Mouse (Mus musculus) hindbrain, embryonic 12.5 days (tissue): ENCODE results near the gene Ppp2r2c. TPM values are rescaled to one million over a fixed set of nuclear protein-coding genes. Genes with fewer than 3 reads are reported as not detected.

Experiments used
- ATAC-seq: fragments of 200-750 bp; cut with Nextera tagmentation; 2 replicates; pipeline ENCODE4 v1.8.0; 2017; ENCODE audit warnings: moderate TSS enrichment; ENCODE audit not compliant: low FRiP score
- H3K27ac ChIP-seq: fragments of 300-500 bp; sonication (generic); 2 replicates; pipeline ENCODE4 v1.5.1; 2016; ENCODE audit warnings: mild to moderate bottlenecking
- H3K27me3 ChIP-seq: fragments of 300-500 bp; sonication (generic); 2 replicates; pipeline ENCODE4 v1.6.1; 2016; ENCODE audit warnings: mild to moderate bottlenecking
- H3K36me3 ChIP-seq: fragments of 300-500 bp; sonication (generic); 2 replicates; pipeline ENCODE4 v1.6.1; 2016; ENCODE audit warnings: mild to moderate bottlenecking
- H3K4me1 ChIP-seq: fragments of 300-500 bp; sonication (generic); 2 replicates; pipeline ENCODE4 v1.6.1; 2016
- H3K4me2 ChIP-seq: fragments of 300-500 bp; sonication (generic); replicated peaks from 2 replicates; pipeline ENCODE4 v1.6.1; 2016; ENCODE audit warnings: mild to moderate bottlenecking
- H3K4me3 ChIP-seq: fragments of 300-500 bp; sonication (generic); 2 replicates; pipeline ENCODE4 v1.5.1; 2016; ENCODE audit warnings: mild to moderate bottlenecking
- H3K9ac ChIP-seq: fragments of 300-500 bp; sonication (generic); 2 replicates; pipeline ENCODE4 v1.6.1; 2016; ENCODE audit warnings: mild to moderate bottlenecking, moderate library complexity
- H3K9me3 ChIP-seq: fragments of 300-500 bp; sonication (generic); replicated peaks from 2 replicates; pipeline ENCODE4 v1.6.1; 2016; ENCODE audit warnings: mild to moderate bottlenecking
- WGBS: fragments of 180-500 bp; shearing (Covaris S2); methylation state at CpG from one replicate; pipeline ENCODE4 v1.1.7; 2016; 5-methylcytosine and 5-hydroxymethylcytosine counted together
- polyA plus RNA-seq: library from polyadenylated mRNA; unstranded; fragments of >200 nt; fragmentation: Nextera tagmentation; extraction: Ambion mirVana; gene quantifications from 2 replicates; pipeline ENCODE4 v1.2.1, GENCODE M21; 2016

Ppp2r2c gene
- 7.6 and 8.0 TPM in 2 replicates for polyA plus RNA-seq

DNA sequence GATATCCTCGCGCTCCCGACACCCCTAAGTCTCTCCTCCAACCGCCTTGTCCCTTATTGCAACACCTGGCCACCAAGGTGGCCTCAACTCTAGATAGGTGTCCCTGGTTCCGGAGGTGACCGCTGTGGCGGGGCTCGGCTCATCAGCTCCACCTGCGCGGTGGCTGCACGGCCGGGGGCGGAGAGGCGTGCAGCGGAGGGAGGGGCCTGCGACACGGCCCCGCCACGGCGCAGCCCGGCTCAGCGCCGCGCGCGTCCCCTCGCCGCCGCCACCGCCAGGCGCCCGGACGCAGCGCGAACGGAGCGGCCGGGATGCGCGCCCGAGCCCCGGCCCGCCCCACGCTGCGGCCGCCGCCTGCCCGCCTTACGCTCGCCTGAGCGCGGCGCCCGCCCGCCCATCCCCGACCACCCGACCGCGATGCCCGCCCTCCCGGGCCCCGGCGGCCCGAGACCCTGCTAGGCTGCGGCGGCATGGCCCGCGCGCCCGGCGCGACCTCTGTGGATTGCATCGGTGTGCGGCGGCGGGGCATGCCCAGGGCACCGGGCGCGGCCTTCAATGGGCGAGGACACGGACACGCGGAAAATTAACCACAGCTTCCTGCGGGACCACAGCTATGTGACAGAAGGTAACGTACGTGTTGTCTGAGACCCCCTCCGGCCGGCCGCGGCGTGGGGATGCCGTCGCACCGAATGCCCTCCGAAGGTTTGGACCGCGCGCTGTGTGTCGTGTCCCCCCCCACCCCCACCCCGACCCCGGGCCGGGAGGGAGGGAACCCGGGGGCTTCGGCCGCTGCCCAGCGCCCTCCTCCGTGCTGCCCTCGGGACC is at the start of gene Ppp2r2c:
Ppp2r2c (plus strand) TSS at position 248 of the 825 bp plus-strand sequence.
- H3K4me1 ChIP-seq: peaks cover 16% of the 10 kb centered on the region
- peak within 1 kb of the TSS; percentile 85 for H3K4me2 ChIP-seq
- H3K9ac ChIP-seq: peak within 1 kb of the TSS; percentile 74
- WGBS: under 1% methylated on average over 50 of the region's 108 CpGs
- no peaks in the 10 kb centered on the region for H3K9me3 ChIP-seq
- H3K27me3 ChIP-seq: peaks cover 95% of the 10 kb centered on the region
- peak; percentile 23; the same call in 1 of the 2 replicates for ATAC-seq
- H3K27ac ChIP-seq: no peak within 1 kb of the TSS
- peak within 1 kb of the TSS; percentile 50 for H3K4me3 ChIP-seq
- no peaks in the 10 kb centered on the region for H3K36me3 ChIP-seq

DNA sequence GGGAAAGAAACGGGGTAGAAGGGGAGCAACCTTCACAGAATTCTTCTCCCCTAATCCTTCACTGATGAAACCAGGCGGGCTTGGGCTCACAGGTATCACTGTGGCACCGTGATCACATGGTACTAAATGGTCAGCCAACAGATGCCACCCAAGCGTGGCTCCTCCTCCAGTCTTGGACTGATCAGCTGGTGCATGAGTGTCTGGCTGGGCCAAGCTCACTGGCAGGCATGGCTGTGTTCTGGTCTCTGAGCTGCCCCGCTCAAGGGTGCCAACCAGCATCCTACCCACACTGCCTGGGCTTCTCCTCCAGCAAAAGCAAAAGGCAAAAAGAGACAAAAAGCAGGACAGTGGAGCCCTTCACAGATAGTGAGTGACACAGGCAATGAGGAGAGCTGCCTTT is 48.6 kb upstream of the Ppp2r2c start:
- Histone ChIP-seq H3K27ac (no peak overlapping the region), H3K4me1 (no peaks in the 10 kb centered on the region), H3K9me3 (no peaks in the 10 kb centered on the region), H3K4me2 (no peak overlapping the region), H3K36me3 (peaks cover 34% of the 10 kb centered on the region), H3K27me3 (no peaks in the 10 kb centered on the region), H3K4me3 (no peak overlapping the region), H3K9ac (no peak overlapping the region)
- ATAC-seq: no peak
- WGBS: 92% methylated on average over 5 of the region's 5 CpGs

DNA sequence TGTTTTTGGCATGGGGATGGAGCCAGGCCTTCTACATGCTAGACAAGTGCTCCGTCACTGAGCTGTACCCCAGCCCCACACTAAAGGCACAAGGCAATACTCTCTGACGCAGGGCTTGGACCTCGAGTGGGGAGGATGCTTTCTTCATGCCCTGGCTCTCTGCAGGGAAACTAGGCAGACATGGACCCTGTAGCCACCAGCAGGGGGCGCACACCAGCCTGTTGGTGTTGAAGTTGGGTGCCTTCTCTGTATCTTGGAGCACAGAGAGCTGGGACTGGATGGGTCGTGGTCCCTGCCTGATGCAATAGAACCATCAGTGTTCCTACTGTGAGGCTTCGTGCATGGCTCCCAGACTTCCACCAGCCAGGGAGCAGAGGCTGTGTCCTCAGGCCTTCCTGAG is 48.2 kb upstream of the Ppp2r2c start:
- no peak for ATAC-seq
- WGBS: 52% methylated on average over 6 of the region's 6 CpGs

DNA sequence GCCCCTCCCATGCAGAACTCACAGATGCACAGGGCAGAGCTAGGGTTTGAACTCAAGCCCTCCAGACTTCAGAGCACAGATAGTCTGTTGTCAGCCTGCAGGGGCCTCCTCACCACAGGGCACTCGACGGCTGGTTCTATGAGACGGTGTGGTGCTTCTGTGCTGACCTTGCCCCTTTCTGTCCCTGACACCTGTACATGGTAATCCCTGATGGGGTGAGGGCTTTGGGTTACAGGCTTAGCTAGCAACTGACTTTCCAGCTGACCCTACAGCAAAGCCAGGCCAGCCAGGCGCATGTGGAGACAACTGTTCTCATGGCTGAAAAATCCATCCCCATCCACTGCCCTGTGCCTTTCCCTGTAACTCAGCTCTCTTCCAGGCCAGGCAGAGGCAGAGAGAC is 45.4 kb upstream of the Ppp2r2c start:
- Histone ChIP-seq H3K4me1 (no peaks in the 10 kb centered on the region), H3K36me3 (peaks cover 24% of the 10 kb centered on the region), H3K27ac (no peak overlapping the region), H3K4me2 (no peak overlapping the region), H3K9me3 (no peaks in the 10 kb centered on the region), H3K4me3 (no peak overlapping the region), H3K27me3 (no peaks in the 10 kb centered on the region), H3K9ac (no peak overlapping the region)
- no peak for ATAC-seq
- 89% methylated on average over 4 of the region's 4 CpGs for WGBS

More for the DNA sequence above, 48.2 kb upstream of the Ppp2r2c start:
- no peak overlapping the region for H3K4me3 ChIP-seq
- H3K9ac ChIP-seq: no peak overlapping the region
- no peaks in the 10 kb centered on the region for H3K9me3 ChIP-seq
- H3K27me3 ChIP-seq: no peaks in the 10 kb centered on the region
- no peak overlapping the region for H3K27ac ChIP-seq
- no peak overlapping the region for H3K4me2 ChIP-seq
- no peaks in the 10 kb centered on the region for H3K4me1 ChIP-seq
- peaks cover 32% of the 10 kb centered on the region for H3K36me3 ChIP-seq

DNA sequence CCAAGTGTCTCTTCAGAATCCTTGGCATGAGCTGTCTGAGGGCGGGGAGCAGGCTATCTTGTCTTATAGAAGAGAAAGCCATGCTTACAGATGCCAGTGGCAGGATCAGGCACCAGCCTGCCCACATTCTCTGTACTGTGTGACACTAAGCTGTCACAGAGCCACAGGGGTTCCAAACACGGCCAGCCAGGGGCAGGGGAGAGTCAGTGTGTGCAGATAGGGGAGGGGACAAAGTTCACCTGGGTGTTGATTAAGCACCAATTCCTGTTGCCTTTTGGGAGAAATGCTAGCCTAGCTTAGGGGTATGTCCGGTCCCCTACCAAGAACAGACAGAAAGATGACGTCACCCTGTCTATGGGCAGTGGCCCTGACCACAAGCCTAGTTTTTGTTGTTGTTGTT is 39.2 kb upstream of the Ppp2r2c start:
- Histone ChIP-seq H3K4me2 (no peak overlapping the region), H3K36me3 (peaks cover 3% of the 10 kb centered on the region; the same call in 1 of the 2 replicates), H3K4me3 (no peak overlapping the region), H3K4me1 (peaks cover 13% of the 10 kb centered on the region), H3K9ac (no peak overlapping the region), H3K9me3 (no peaks in the 10 kb centered on the region), H3K27me3 (no peaks in the 10 kb centered on the region), H3K27ac (no peak overlapping the region)
- no peak for ATAC-seq
- 74% methylated on average over 4 of the region's 4 CpGs for WGBS

DNA sequence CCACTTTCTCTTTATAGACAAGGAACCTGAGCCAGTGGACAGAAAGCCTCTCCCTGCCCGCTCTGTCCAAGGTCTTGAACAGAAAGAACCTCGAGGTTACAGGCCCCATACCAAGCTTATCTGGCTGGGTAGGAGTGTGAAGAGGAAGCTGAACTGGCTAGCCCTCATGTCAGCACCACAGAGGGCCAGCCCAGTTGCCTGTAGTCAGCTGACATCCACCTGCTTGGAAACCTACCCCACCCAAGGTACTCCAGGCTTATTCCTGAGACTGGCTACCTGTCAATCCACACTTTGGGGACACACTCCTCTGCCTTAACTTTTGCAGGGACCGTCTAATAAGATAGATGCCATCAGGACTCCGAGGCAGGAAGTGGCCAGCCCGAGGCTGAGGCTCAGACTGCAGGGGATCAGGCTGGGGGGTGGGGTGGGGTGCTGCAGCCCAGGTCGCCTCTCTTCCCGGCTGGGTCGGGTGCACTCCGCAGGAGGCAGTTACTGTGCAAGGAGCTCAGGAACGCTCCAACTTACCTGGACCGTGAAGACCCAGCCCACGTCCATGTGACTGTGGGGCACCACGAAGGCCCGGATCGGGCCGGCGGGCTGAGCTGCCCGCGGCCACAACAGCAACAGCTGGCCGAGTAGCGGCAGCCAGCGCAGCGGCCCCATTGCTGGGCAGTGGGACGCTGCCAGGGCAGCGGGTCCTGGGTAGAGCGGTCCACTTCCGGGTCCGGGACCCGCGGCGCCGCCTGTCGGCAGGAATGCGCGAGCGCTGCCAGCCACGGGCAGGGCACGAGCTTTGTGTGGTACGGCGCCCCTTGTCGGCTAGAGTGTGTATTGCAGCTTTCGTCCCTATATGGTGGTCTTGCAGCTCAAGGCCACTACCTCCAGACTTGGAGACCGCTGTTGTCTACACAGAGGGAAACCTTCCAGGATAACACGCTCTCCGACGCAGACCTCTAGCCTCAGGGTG is 38.1 kb upstream of the Ppp2r2c start, which contains the start of gene Man2b2:
Man2b2 (minus strand) TSS at position 741 of the 967 bp plus-strand sequence.
- Histone ChIP-seq H3K4me1 (peaks cover 13% of the 10 kb centered on the region), H3K27me3 (no peaks in the 10 kb centered on the region), H3K27ac (no peak within 1 kb of the TSS), H3K36me3 (peaks cover 3% of the 10 kb centered on the region; the same call in 1 of the 2 replicates), H3K9ac (peak within 1 kb of the TSS; percentile 69), H3K4me3 (peak within 1 kb of the TSS; percentile 57), H3K4me2 (peak within 1 kb of the TSS; percentile 74), H3K9me3 (no peaks in the 10 kb centered on the region)
- WGBS: 5% methylated on average over 44 of the region's 46 CpGs
- peak; percentile 80 for ATAC-seq

DNA sequence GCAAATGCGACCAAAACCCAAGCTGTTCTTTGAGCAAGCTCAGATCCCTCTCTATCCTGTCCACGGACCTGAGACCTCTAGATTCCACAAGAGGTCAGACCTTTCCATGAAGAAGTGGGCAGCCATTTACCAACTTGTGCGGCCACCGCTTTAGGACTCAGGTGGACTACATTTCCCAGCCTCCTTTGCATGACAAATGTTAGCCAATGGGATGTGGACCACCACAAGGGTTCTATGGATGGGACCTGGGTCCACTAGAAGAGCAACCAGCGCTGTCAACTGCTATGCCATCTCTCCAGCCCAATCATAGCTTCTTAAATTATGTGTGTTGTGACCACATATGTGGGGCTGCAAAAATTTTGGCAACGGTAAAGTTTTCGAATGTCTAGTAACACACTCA is 37.0 kb upstream of the Ppp2r2c start:
- Histone ChIP-seq H3K4me1 (peaks cover 13% of the 10 kb centered on the region), H3K9ac (no peak overlapping the region), H3K27me3 (no peaks in the 10 kb centered on the region), H3K36me3 (no peaks in the 10 kb centered on the region), H3K4me2 (peak overlapping the region; percentile 74; the same call in 1 of the 2 replicates), H3K9me3 (no peaks in the 10 kb centered on the region), H3K27ac (no peak overlapping the region), H3K4me3 (no peak overlapping the region)
- 67% methylated on average over 7 of the region's 7 CpGs for WGBS
- peak; percentile 20; the same call in 1 of the 2 replicates for ATAC-seq

DNA sequence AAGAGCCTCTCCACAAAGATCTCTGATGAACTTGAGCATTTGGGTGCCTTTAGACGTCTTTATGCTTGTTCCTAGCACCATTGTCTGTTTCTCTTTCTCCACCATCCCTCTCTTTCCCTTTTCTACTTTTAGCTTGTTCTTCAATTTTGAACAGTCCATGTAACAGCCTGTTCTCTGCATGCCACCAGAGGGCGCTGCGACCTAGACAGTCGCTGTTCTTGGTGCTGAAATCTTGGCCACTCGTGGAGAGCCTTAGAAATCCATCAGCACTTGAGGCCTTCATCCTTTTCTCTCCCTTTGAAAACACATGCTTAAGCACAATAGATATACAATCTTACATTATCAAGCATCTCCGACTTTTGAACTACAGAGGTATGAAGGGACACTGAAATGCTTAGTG is 32.4 kb upstream of the Ppp2r2c start:
- Histone ChIP-seq H3K4me1 (peaks cover 2% of the 10 kb centered on the region), H3K4me2 (no peak overlapping the region), H3K27ac (no peak overlapping the region), H3K4me3 (no peak overlapping the region), H3K36me3 (no peaks in the 10 kb centered on the region), H3K27me3 (0 out of 2 replicates have a peak, but pooled peaks cover 5% of the 10 kb centered on the region), H3K9ac (no peak overlapping the region), H3K9me3 (no peaks in the 10 kb centered on the region)
- WGBS: 2% methylated on average over 6 of the region's 6 CpGs
- no peak for ATAC-seq

DNA sequence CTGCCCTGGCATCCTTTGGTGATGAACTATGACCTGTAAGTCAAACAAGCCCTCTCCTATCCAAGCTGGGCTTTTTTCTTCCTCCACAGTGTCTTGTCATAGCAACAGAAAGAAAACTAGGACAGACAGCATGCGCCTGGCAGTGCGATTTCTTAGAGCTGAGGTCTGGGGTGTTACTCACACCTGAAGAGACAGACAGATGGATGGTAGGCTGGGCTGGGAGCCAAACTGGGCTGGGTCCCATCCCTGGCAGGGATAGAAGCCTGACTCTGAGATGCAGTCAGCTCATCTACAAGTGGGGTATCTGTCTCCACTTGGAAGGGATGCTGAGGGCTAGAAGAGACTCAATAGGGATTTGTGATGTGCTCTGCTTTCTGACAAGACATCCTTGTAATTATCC is 29.3 kb upstream of the Ppp2r2c start:
- Histone ChIP-seq H3K36me3 (no peaks in the 10 kb centered on the region), H3K27me3 (0 out of 2 replicates have a peak, but pooled peaks cover 5% of the 10 kb centered on the region), H3K4me3 (no peak overlapping the region), H3K4me1 (no peaks in the 10 kb centered on the region), H3K4me2 (no peak overlapping the region), H3K9ac (no peak overlapping the region), H3K9me3 (peaks cover 3% of the 10 kb centered on the region; the same call in 1 of the 2 replicates), H3K27ac (no peak overlapping the region)
- WGBS: 82% methylated on average over 2 of the region's 2 CpGs
- no peak for ATAC-seq

DNA sequence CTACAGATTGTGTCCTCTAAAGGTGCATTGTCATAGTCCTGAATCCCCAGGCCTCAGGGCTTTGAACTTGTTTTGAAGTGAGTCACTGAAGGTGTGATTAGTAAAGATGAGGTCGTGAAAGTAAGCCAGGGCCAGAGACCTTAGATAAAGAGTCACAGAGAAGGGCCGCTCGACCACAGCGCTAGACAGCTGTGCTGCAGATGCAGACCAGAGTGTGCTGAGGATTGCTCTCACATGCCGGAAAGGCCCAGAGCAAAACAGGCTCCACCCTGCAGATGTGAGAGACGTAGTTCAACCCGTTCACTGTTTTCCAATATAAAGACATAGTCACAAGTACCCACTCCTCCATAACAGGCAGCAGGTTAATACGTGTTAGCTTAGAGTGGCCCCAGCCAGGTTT is 28.7 kb upstream of the Ppp2r2c start:
- 72% methylated on average over 8 of the region's 8 CpGs for WGBS
- no peaks in the 10 kb centered on the region for H3K4me1 ChIP-seq
- ATAC-seq: no peak
- no peaks in the 10 kb centered on the region for H3K36me3 ChIP-seq
- peaks cover 3% of the 10 kb centered on the region; the same call in 1 of the 2 replicates for H3K9me3 ChIP-seq
- no peak overlapping the region for H3K4me2 ChIP-seq
- no peak overlapping the region for H3K27ac ChIP-seq
- no peak overlapping the region for H3K4me3 ChIP-seq
- H3K9ac ChIP-seq: no peak overlapping the region
- H3K27me3 ChIP-seq: 0 out of 2 replicates have a peak, but pooled peaks cover 5% of the 10 kb centered on the region

DNA sequence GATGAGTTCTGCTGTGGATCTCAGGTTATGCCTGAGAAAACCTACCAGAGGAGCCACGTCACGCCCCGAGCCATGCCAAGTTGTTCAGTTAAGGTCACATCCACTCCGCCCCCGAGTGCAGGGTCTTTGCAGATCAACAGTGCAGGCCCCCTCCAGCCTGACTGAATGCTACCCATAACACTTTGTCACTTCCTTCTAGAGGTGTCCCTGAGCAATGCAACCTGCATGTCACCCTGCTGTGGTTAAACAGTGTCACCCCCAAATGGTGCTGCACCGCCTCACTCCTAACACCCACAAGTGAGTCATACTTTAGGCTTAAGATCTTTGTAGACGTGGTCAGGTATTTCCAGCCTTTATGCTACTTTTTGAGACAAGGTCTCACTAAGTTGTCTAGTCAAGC is 28.2 kb upstream of the Ppp2r2c start:
- WGBS: 83% methylated on average over 7 of the region's 7 CpGs
- no peaks in the 10 kb centered on the region for H3K4me1 ChIP-seq
- no peak overlapping the region for H3K9ac ChIP-seq
- H3K9me3 ChIP-seq: peaks cover 3% of the 10 kb centered on the region; the same call in 1 of the 2 replicates
- ATAC-seq: no peak
- 0 out of 2 replicates have a peak, but pooled peaks cover 5% of the 10 kb centered on the region for H3K27me3 ChIP-seq
- no peak overlapping the region for H3K4me3 ChIP-seq
- no peak overlapping the region for H3K27ac ChIP-seq
- H3K36me3 ChIP-seq: no peaks in the 10 kb centered on the region
- H3K4me2 ChIP-seq: no peak overlapping the region

DNA sequence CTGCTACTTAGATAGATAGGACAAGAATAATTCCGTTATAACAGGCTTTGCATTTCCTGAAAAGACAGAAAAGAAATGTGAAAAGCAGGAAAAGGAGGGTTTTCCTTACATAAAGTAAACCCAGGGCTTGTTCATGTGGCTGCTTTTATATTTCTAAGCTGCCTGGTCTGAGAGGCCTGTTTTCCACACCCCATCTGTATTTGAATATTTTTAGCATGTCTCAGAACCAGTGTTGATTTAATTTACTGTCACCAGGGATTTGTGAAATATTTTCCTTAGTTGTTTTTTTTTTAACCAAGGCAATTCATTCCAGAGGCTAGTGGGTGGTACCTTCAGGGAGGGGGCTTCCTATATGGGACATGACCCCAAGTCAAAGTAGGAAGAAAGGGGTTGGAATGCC is 26.6 kb upstream of the Ppp2r2c start:
- no peak overlapping the region for H3K9ac ChIP-seq
- H3K4me2 ChIP-seq: no peak overlapping the region
- ATAC-seq: no peak
- H3K9me3 ChIP-seq: peaks cover 3% of the 10 kb centered on the region; the same call in 1 of the 2 replicates
- H3K36me3 ChIP-seq: no peaks in the 10 kb centered on the region
- 78% methylated on average over 1 of the region's 1 CpGs for WGBS
- H3K27me3 ChIP-seq: 0 out of 2 replicates have a peak, but pooled peaks cover 3% of the 10 kb centered on the region
- no peak overlapping the region for H3K4me3 ChIP-seq
- no peaks in the 10 kb centered on the region for H3K4me1 ChIP-seq
- no peak overlapping the region for H3K27ac ChIP-seq
